Mouse (Mus musculus) monocyte, adult 2 months (primary cell): ENCODE results near the gene Igfbp3.
"Not testable (repeated sequence)": the region's sequence is repeated elsewhere in the genome, so short reads cannot be mapped to it uniquely, and the experiment has no call there.

ENCODE experiments used
- DNase-seq, 2 experiments: peaks; one replicate each; pipeline ENCODE4 v3.0.0; 2022; ENCODE audit warnings: low spot score in 2 of 2, low read depth in 1 of 2

The Igfbp3 gene

GRCm38 (mm10) chr11:7213501-7214341 lies at the start of gene Igfbp3:
Gene Igfbp3, minus strand, starts transcription at chr11:7213923.
- DNase-seq = no peak

DNA sequence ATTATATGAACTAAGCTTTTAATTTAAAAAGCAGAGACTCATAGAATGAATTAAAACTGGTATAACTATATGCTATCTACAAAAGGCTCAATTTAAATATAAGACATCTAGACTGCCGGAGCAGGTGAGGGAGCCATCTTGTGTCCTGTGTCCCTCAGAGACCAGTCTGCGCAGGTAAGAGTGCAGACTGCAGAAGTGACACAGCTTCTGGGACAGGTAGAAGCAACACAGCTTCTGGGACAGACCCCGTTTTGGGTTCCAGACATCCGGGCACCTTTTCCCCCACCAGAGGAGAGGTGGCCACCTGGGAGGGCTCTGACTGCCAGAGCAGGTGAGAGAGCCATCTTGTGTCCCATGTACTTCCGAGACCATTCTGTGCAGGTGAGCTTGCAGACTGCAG lies 37.1 kb upstream of the Igfbp3 start:
- DNase-seq = no peak

DNA sequence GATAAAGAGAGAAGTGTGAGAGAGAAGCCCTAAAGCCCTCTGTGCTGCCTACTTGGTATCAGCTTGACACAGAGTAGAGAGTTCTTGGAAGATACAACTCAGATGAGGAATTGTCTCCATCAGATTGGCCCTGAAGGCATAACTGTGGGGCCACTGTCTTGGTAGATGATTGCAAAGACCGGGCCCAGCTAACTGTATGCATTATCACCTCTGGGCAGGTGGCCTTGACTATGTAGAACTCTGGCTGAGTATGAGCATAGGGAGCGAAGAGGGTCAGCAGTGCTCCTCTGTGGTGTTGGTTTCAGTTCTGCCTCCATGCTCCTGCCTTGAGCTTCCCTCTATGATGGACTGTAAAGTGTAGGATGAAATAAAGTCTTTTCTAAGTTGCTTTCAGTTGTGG lies 36.7 kb upstream of the Igfbp3 start:
- no peak for DNase-seq

GRCm38 (mm10) chr11:7244782-7245181 lies 31.1 kb upstream of the Igfbp3 start:
- DNase-seq = no peak

DNA sequence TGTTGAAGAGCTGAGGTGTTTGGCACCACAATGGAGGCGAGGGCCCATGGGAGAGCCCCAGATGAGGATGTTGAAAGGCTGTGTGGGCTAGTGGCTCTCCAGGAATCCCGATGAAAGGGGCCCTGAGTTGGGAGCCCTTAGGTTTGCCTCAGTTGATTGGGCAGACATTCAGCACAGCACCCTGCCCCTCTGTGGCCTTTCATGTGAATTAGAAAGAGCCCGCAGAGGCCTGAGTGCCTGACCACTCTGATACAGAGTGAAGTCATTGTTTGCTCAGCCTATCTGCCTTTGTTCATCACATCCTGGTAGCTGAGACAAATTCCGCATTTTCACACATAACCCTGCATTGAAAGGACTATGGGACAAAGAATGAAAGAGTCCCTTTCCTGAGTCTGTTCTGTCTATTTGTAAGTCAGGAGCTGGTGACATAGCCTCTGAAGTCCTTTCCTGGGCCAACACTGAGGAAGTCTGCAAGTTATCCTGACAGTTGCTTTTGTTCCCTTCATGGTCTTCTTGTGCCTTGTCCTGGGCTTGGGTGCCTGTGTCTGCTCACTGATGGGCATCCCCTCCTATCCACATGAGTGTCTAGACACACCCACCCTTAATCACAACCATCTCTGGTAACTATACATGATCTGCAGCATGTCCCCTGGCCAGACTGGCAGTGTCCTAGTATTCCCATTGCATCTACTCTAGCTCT lies 25.5 kb upstream of the Igfbp3 start:
- no peak for DNase-seq

DNA sequence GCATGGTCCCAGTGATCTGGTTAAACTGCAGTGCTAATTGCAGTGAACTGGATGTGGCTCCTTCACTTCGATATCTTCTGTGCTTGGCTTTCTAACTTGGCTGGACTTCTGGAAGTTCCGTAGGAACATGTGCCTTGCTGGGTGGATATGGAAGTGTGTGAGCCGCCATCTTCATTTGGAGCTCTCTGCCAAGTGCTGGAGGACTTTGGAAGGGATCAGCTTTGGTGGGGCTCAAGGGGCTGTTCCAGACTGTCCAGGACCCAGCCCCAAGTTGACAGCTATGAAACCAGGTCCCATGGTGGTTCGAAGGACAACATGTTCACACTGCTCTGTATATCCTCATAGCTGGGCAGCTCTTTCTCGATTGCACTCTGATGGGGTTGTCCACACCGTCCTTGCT lies 24.8 kb upstream of the Igfbp3 start:
- no peak for DNase-seq

- no peak for DNase-seq
Observed at GRCm38 (mm10) chr11:7237712-7238111, 24.0 kb upstream of the Igfbp3 start.

DNA sequence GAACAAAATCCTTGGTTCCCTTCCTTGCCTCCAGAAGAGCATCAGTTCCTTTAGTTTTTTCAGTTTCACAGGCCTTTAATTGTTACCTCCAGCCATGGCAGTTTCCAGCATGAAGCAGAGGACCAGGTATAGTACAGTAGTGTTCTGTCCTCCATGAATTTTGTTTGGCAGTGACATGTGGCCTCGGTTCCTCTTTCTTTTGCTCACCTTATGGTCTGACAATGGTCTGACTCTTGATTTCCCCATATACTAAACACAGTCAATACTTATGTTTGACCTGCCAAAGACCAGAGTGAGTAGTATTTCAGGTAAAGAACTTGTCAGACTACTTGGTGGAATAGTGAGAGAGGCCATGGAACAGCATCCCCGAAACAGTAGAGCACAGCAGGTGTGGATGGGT lies 23.0 kb upstream of the Igfbp3 start:
- no peak for DNase-seq

- DNase-seq = no peak
Observed at GRCm38 (mm10) chr11:7234981-7235609, 21.4 kb upstream of the Igfbp3 start.

GRCm38 (mm10) chr11:7234436-7234835 lies 20.7 kb upstream of the Igfbp3 start:
- DNase-seq = no peak

- DNase-seq = no peak
Observed at GRCm38 (mm10) chr11:7233333-7233732, 19.6 kb upstream of the Igfbp3 start.

- DNase-seq = no peak
Observed at GRCm38 (mm10) chr11:7231958-7232357, 18.2 kb upstream of the Igfbp3 start.

- no peak for DNase-seq
Observed at GRCm38 (mm10) chr11:7230000-7230399, 16.3 kb upstream of the Igfbp3 start.

GRCm38 (mm10) chr11:7228107-7228506 lies 14.4 kb upstream of the Igfbp3 start:
- no peak for DNase-seq

GRCm38 (mm10) chr11:7226810-7227550 lies 13.3 kb upstream of the Igfbp3 start:
- no peak for DNase-seq

DNA sequence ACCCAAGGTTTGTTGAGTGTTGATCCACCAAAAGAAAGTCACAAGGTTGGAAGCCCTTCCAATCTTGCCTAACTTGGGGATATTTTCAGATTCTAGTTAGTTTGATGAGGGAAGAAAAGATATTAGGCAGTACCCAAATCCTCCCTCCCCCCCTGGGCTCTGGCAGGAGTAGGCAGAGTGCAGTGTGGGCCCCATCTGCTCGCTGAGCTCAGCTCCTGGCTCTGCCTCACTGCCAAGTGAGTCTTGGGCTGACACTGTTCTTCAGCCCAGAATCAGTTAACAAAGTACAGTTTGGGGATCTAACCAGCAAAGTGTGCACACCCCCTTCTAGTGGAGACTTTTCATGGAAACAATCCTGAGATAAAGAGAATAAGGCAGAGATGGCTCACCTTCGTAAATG lies 12.5 kb upstream of the Igfbp3 start:
- no peak for DNase-seq

DNA sequence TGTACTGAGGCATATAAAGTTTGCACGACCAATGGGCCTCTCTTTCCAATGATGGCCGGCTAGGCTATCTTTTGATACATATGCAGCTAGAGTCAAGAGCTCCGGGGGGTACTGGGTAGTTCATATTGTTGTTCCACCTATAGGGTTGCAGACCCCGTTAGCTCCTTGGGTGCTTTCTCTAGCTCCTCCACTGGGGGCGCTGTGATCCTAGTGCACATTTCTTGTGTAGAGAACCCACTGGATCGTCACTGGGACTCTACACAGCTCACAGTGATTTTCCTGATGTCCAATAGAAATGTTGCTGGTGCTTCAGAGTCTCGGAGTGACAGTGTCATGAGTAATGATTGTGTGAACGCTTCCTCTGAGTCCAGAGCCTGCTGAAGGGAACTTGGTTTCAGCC lies 8.1 kb upstream of the Igfbp3 start:
- DNase-seq = not testable (repeated sequence)

DNA sequence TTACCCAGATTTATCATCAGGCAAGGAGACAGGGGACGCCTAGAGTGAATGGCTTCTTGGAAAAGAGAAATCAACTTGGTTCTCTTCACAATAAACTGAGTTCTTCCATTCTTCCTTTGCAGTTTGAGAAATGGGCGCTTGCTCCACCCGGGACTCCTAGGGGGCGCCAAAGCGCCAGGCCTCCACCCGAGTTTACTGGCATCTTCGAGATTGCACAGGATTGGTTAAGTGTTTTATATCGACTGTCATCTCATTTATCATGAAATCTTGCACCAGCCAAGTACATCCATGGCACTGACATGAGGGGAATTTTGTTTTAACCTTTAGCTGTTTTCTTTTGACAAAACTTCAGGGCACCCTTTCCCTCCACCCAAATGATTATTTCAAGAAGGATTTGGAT lies 2.0 kb upstream of the Igfbp3 start:
- no peak for DNase-seq

DNA sequence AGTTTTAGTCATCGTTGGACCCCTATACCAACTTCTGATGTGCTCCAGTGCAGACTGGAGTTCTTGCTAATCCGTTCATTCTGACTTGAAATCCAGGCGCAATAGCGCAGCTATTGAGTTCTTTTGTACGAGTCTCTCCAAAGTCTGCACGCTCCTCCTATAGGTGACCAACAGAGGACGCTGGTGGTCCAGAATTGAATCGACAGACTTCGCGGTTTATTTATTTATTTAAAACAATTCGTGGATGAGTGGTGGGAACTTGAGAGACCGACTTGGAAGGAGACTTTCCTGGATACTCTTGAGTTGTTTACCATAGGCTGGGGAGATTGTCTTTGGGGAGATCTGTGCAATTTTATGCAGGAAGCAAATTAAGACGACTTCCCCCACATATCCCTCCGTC lies 1.0 kb upstream of the Igfbp3 start:
- DNase-seq = no peak

DNA sequence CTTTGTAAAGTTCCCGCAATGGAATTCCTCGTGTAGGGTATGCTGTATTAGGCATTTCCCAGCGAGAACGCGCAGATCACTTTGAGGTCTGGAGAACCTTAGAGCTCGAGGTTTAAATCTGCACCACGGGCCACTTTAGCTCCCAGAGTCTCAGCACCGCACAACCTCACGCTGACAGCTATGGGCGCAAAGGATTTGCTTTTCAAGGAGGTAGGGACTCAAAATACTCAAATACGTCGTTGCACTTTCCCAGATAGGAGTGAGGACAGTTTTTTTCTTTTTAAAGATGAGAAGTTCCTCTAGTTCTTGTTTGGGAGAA lies 578 bp upstream of the Igfbp3 start:
- no peak for DNase-seq

DNA sequence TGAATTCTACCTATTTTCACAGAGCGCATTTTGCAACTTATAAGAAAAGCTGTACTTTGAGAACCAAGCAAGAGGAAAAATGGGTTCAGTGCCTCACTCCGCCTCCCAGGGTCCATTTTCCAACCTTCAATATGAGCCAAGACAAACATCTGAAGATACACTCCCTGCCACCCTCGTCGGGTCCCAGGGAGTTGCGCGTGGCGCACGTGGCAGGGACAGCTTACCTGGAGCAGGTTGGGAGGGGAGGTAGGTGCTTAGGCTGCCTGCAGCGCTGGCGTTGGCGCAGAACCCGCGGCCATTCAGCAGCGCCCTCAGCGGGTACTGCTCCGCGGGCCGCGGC lies 592 bp downstream of the Igfbp3 start:
- DNase-seq = no peak
